Mouse (Mus musculus): ENCODE data around the gene Ocel1.
"Not testable (repeated sequence)": the region's sequence is repeated elsewhere in the genome, so short reads cannot be mapped to it uniquely, and the experiment has no call there.

The Ocel1 gene

GRCm38 (mm10) chr8:71371236-71371848 lies at the start of gene Ocel1:
Ocel1 (plus strand) TSS chr8:71371298.
- DNase-seq (ENCODE audit: low spot score in 2 of 2), result peak; percentile 95 to 97

- no peak for DNase-seq (ENCODE audit: low spot score in 2 of 2)
Measured at GRCm38 (mm10) chr8:71322939-71323338, 48.2 kb upstream of the Ocel1 start.

DNA sequence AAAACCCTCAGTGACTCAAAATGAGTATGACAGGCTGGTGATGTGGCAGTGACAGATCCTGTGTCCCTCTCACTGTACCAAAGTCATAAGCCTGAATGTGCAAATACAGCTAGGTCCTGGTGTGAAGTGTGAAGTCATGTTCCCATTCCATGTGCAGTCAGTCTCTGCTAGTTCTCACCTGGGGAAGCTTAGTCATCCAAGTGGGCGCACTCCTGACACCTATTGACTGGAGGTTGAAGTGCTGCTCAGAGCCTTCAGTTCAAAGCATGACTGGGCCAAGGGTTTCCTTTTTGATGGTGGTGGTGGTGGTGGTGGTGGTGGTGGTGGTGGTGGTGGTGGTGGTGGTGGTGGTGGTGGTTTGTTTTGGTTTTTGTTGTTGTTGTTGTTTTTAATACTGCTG lies 46.2 kb upstream of the Ocel1 start:
- no peak for DNase-seq (ENCODE audit: low spot score in 2 of 2)

DNA sequence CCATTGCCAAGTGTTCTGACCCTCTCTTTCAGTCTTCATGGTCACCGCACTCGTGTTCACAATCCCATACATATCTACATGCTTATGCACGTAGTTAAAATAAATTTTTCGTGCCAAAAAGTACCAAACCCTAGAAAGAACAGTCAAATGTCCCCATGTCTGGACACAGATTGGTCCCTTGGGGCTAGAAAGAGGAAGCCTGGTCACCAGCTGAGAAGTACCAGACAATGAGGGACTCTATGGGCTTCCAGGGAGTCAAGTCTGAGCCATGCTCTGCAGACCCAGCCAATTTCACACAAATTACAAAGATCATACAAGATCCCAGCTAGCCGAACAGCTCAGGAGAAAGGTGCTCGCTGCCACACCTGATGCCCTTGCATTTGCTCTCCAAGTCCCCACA lies 33.3 kb upstream of the Ocel1 start:
- DNase-seq (ENCODE audit: low spot score in 2 of 2), result not testable (repeated sequence)

DNA sequence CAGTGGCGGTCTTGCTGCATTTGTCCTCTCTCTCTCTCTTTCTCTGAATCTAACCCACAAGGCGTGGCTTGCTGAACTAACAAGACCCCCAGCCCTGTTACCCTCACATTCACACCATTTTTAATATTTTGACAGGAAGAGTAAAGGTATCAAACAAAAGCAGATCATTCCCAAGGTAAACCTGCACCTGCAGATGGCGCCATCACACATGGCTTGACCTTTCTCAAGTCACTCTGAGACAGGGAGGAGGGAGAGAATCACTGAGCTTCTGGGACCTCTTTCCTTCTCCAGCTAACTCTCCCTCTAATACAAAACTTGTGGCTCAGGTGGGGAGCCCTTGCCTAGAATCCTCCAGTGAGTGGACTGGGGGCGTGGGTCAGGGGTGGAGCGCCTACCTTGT lies 30.5 kb upstream of the Ocel1 start:
- no peak for DNase-seq (ENCODE audit: low spot score in 2 of 2)

DNA sequence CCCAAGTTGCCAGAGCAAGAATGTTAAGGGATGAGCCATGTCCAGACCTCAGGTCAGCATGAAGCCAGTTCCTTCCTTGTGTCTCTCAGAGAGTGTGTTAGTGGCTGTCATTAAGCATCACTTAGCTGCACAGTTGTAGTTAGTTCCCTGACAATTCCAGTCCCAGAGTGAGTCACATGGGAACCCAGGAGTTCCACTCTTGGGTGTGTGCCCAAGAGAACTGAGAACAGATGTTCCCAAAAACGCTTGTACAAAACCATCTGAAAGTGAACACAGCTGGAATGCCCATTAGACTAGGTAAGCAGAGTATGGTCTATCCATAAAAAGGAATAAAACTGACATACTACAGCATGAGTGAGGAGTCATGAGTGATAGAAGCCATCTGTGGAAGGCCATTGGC lies 24.5 kb upstream of the Ocel1 start:
- no peak for DNase-seq (ENCODE audit: low spot score in 2 of 2)

DNA sequence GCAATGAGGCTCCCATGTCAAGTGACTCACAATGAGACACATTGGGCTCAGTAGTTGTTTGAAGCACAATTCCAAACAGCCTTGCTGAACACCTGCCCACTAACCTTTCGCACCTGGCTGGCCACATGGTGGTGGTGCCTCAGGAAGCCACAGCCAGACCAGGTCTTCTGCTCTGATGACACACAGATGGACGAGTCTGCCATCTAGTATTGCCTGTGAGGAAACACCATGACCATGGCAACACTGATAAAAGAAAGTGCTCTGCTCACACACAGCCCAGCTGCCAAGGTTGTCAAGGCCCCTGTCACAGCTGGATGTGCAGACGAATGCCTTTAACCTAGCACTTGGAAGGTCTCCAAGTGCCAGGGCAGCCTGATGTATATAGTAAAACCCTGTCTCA lies 20.0 kb upstream of the Ocel1 start:
- DNase-seq (ENCODE audit: low spot score in 2 of 2), result no peak

DNA sequence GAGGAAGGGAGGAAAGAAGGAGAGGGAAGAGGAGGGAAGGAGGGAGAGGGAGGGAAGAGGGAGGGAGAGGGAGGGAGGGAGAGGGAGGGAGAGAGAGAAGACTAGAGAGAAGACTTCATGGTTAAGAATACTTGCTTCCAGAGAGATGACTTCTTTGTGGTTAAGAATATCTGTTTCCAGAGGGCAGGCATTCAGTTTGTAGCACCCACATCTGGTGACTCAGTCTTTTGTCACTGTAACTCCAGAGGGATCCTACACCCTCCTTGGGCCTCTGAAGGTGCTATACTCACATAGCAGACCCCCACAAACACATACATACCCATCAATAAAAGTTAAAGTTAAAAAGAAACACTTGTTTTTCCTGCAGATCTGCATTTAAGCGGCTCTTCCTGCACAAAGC lies 19.6 kb upstream of the Ocel1 start:
- DNase-seq (ENCODE audit: low spot score in 2 of 2), result no peak

DNA sequence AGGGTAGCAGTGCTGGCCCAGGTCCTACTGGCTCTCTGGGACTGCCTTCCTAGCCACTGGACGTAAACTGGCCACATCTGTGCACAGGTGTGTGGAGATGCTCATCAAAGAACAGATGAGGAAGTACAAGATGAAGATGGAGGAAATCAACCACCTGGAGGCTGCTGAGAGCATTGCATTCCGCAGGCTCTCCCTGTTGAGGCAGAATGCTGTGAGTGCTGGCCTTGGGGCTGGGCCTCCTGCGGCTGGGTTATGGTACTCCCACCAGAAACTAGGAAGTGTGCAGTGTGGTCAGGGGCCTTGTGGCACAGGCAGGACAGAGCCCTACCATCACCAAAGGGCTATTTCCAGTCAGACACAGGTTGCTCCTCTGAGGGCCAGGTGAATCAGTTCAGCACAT lies 13.1 kb upstream of the Ocel1 start:
- DNase-seq (ENCODE audit: low spot score in 2 of 2), result no peak

- peak; percentile 87 to 88 for DNase-seq (ENCODE audit: low spot score in 2 of 2)
Measured at GRCm38 (mm10) chr8:71366771-71367528, 4.1 kb upstream of the Ocel1 start, which contains the start of gene Use1. Use1 (plus strand) TSS chr8:71366848.

DNA sequence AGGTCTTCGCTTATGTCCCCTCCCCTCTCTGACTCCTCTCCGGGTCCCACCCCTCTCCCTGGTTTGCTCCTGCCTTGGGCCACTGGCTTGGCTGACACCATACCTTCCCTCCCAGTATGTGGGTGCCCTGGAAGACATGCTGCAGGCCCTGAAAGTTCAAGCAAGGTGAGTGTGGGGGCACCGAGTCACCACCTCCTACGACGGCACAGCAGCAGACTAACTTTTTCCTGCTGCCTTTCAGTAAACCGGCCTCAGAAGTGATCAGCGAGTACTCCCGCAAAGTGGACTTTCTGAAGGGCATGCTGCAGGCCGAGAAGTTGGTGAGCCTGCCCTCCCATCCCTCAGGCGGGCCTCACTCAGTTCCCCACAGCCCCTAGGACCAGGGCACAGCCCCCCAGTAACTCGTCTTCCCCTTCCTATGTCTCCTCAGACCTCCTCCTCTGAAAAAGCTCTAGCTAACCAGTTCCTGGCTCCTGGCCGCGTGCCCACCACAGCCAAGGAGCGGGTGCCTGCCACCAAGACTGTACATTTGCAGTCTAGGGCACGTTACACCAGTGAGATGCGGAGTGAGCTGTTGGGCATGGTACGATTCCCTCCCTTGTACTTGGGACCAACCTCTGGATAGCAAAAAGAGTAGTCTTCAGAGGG lies 3.4 kb upstream of the Ocel1 start:
- DNase-seq (ENCODE audit: low spot score in 2 of 2), result no peak

- DNase-seq (ENCODE audit: low spot score in 2 of 2), result no peak
Measured at GRCm38 (mm10) chr8:71368366-71368765, 2.7 kb upstream of the Ocel1 start.

GRCm38 (mm10) chr8:71369040-71369718 lies 1.9 kb upstream of the Ocel1 start:
- DNase-seq (ENCODE audit: low spot score in 2 of 2), result no peak

- no peak for DNase-seq (ENCODE audit: low spot score in 2 of 2)
Measured at GRCm38 (mm10) chr8:71370711-71371235, 325 bp upstream of the Ocel1 start.

GRCm38 (mm10) chr8:71372427-71372826 lies 1.3 kb downstream of the Ocel1 start:
- no peak for DNase-seq (ENCODE audit: low spot score in 2 of 2)

DNA sequence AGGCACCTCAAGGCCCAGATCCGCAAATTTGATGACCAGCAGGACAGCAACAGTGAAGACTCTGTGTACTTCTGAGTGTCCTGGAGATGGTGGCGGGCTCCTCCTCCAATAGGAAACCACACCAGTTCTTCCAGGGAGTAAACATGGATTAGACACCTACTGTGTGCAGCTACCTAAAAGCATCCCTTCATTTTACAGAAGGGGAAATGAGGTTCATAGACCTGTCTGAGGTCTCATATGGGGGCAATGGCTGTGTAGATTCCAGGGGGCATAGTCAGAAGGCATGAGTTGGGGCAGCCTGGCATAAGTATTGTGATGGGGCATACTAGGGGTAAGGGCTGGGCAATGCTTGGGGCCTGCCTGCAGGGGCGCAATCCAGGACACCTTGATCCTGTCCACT lies 1.9 kb downstream of the Ocel1 start:
- DNase-seq (ENCODE audit: low spot score in 2 of 2), result no peak

- no peak for DNase-seq (ENCODE audit: low spot score in 2 of 2)
Measured at GRCm38 (mm10) chr8:71374616-71375206, 3.6 kb downstream of the Ocel1 start.

GRCm38 (mm10) chr8:71375581-71376422 lies 4.7 kb downstream of the Ocel1 start:
- DNase-seq (ENCODE audit: low spot score in 2 of 2), result no peak

GRCm38 (mm10) chr8:71376423-71377030 lies 5.4 kb downstream of the Ocel1 start:
- no peak for DNase-seq (ENCODE audit: low spot score in 2 of 2)

DNA sequence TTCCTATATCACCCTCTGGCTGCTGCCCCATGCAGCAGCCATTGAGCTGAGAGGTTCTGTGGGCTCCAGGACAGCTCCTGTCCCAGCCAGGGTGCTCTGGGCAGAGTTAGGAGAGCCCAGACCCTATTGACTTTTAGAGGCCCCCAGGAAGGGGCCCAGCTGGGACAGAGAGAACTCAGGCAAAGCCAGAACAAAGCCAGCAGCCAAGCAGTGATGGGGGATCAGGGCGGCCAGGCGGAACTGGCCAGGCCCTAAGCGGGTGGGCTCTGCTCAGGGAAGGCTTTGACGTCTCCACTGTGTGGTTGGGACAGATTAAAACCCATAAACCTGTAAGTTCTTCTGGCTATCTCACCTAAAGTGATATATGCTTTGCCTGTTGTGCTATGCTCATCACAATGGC lies 7.9 kb downstream of the Ocel1 start:
- DNase-seq (ENCODE audit: low spot score in 2 of 2), result no peak

Data from frontal cortex, postnatal 14 days (tissue).